Mouse (Mus musculus): ENCODE measurements around the gene Kif12.

Kif12 gene

GRCm38 (mm10) chr4:63158961-63159592 lies 12.9 kb downstream of the Kif12 start:
- DNase-seq (ENCODE audit: low read depth, low spot score) = peak; percentile 89

DNA sequence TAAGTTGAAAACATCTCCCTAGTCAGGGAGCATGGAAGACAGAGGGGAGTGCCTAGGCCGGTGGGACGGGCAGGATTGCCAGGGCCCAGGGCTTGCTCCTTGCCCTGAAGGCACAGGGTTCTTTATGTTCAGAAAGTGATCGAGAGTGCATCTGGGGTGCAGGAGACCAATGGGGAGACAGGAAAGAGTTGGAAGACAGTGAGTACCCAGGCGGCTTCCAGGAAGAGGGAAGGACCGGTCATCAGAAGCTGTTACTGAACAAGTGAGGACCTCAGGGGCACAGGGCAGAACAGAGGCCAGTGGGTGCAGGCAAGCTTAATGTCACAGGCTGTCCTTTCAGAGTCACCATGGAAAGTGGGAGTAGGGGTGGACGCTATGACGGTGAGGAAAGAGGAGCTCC lies 13.7 kb downstream of the Kif12 start:
- no peak for DNase-seq (ENCODE audit: low read depth, low spot score)

- DNase-seq (ENCODE audit: low read depth, low spot score) = no peak
Observed at GRCm38 (mm10) chr4:63156726-63157634, 15.0 kb downstream of the Kif12 start.

- DNase-seq (ENCODE audit: low read depth, low spot score) = peak; percentile 22
Observed at GRCm38 (mm10) chr4:63155596-63155995, 16.3 kb downstream of the Kif12 start.

DNA sequence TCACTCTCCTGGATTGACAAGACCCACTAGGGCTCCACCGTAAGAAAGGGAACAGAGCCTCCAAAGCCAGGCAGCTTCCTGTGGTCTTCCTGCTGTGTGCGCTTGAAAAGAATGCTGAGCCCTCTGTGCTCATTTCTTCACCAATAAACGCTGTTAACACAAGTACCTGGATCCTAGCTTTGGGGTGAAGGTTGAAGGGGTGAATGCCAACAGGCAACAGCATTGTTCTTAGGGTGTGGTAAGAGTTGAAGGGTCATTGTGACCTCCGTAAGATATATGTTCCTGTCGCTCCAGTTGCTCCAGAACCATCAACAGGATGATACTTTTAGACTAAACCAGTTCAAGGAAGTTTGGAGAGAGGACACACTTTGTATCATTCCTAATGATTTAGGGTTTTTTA lies 17.2 kb downstream of the Kif12 start, which contains the start of gene Ambp:
TSS of gene Ambp (minus strand) at position 101 of the 400 bp plus-strand sequence.
- DNase-seq (ENCODE audit: low read depth, low spot score) = no peak

DNA sequence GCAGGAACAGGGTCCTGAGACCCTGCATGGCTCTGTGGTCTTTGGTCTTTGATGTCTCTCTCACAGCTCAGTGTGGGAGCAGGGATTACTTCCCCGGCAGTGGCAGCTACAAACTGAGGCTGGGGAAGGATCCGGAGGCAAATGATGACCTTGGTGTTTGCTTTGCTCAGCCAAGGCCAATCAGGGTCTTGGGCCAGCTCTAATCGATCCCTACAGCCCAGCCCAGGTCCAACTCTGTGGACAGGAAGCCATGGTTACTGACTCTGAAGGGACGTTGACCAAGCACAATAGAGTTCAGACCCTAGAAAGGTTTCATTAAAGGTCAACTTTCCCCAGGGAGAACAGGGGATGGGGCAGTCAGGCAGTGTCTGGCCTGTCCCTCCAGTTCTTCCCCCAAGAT lies 17.9 kb downstream of the Kif12 start:
- no peak for DNase-seq (ENCODE audit: low read depth, low spot score)

DNA sequence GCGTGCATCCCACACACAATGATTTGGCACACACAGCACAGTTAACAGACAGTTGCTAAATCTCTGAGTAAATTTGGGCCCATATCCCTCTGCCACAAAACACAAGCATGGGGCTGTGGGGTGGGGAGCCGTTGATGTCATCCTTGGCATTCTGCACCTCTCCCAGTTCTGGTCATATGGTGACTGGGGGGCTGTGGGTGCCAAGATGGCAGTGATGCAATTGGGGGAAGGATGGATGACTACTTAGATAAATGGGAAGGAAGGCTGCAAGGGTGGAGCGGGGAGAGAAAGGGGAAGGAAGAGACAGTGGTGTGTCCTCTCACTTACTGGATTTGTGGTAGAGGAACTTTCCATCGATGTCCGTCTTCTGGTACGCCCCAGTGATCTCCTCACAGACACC lies 20.8 kb downstream of the Kif12 start:
- no peak for DNase-seq (ENCODE audit: low read depth, low spot score)

DNA sequence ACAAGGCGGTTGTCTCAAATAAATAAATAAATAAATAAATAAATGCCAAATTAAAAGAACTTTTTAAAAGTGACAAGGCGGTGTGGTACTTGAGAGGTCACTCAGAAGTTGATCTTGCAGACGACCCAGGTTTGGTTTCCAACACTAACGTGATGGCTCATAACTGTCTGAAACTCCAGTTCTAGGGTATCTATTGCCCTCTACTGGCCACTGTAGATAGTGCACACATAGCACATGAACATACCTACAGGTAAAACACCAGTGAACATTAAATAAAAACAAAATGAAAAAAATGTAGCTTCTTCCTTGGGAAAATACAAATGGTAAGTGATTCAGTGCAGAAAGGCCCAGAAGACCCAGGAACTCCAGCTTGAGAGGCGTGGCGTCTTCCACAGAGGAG lies 24.7 kb downstream of the Kif12 start:
- DNase-seq (ENCODE audit: low read depth, low spot score) = peak; percentile 14

DNA sequence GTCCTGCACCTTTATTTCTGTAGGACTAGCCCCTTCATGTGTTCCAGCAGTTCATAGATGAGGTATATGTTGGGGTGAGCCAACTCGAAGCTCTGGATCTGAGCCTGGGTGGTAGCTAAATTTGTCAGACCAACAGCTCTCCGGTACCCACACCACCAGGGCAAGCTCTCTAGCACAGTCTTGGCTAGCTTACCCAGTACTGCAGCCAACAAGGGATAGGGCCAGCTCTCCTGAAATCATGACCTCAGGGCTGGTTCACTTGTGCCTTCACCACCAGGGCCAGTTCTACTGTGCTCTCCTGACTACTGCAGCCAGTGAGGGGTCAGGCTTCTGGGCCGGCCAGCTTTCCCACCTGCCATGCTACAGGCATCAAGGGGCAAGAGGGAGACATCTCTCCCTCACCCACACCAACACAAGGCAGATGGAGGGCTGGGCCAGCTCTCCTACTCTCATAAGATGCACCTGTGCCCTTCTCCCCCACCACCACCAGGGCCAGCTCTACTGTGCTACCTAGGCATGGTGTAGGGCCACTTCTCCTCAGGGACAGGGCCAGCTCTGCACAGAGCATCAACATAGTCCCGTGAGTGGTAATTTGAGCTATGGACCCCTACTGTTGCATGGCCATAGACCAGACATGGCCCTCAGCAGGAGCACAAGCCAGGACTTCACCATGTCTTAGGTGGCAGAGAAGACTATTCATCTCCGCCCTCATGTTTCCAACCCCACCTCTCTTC lies 41.9 kb downstream of the Kif12 start:
- no peak for DNase-seq (ENCODE audit: low read depth, low spot score)

- DNase-seq (ENCODE audit: low read depth, low spot score) = no peak
Observed at GRCm38 (mm10) chr4:63124861-63125466, 47.0 kb downstream of the Kif12 start.

DNA sequence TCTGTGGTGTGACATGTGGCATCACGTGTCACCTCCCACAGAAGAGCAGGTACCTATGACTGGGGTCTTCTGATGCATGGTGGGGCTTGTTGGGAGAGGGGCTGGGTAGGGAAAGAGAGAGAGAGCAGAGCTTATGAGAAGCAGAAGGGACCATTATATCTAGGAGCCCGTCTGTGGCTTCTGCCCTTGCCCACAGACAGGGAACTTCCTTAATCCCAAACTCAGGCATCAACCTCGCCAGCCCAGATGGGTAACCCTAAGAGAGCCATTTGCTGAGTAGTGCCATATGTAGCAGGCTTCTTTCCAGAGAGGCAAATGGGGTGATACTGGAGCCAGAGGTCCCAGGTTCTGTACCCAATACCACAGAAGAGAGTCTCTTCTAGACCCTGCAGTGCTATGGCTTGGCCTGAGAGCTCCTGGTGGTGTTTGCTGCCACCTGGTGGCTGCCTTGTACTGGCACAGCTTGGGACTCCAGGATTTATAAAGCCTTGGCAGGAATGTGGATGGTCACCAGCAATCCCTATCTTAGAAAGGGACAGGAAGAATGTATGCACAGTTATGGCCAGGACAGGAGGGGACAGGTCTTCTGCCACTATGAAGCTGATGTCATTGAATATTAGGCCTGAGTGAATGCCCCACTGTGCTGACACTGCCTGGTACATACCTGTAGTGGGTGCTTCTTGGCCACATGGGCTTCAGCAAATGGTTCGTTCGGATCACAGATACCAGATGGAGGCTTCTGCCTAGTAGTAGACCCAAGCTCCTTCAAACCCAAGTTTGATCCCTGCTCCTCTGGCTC lies 53.1 kb downstream of the Kif12 start:
- DNase-seq (ENCODE audit: low read depth, low spot score) = peak; percentile 87

Measured in 3T3-L1 (cell line).